Mouse (Mus musculus) testis, adult 2 months (tissue): ENCODE measurements around the gene Hoxa3.

Experiments
- CTCF ChIP-seq: fragments of 200-500 bp; IDR thresholded peaks from 2 replicates; pipeline ENCODE4 v1.5.1; 2012; ENCODE audit warnings: low read depth, mild to moderate bottlenecking, inconsistent platforms, low read length, moderate library complexity; ENCODE audit not compliant: control insufficient read depth, insufficient read depth, insufficient replicate concordance
- POLR2A ChIP-seq: fragments of 200-500 bp; IDR thresholded peaks from 2 replicates; pipeline ENCODE4 v1.6.1; 2012; ENCODE audit warnings: low read depth, mild to moderate bottlenecking, inconsistent platforms, low read length, moderate library complexity; ENCODE audit not compliant: control insufficient read depth

GRCm38 (mm10) chr6:52219234-52219942, 6.3 kb upstream of the Hoxa3 start:
- no peak for TF ChIP-seq CTCF
- no peak for TF ChIP-seq POLR2A
